Mouse (Mus musculus) forebrain, embryonic 15.5 days (tissue): ENCODE data around the gene Slitrk1. TPM values are rescaled to one million over a fixed set of nuclear protein-coding genes. Genes with fewer than 3 reads are reported as not detected.
A peak's percentile ranks its signal among the peaks of the same experiment; 100 is the strongest.

Source experiments
- ATAC-seq: fragments of 200-750 bp; cut with Nextera tagmentation; replicated peaks from 2 replicates; pipeline ENCODE4 v1.8.0; 2017; ENCODE audit warnings: mild to moderate bottlenecking, moderate TSS enrichment, moderate library complexity
- H3K27ac ChIP-seq: fragments of 300-500 bp; sonication (generic); replicated peaks from 2 replicates; pipeline ENCODE4 v1.5.1; 2015; ENCODE audit warnings: mild to moderate bottlenecking, inconsistent platforms
- H3K27me3 ChIP-seq: fragments of 300-500 bp; sonication (generic); 2 replicates; pipeline ENCODE4 v1.6.1; 2015; ENCODE audit warnings: inconsistent platforms
- H3K36me3 ChIP-seq: fragments of 300-500 bp; sonication (generic); 2 replicates; pipeline ENCODE4 v1.6.1; 2015; ENCODE audit warnings: mild to moderate bottlenecking, inconsistent platforms
- H3K4me1 ChIP-seq: fragments of 300-500 bp; sonication (generic); 2 replicates; pipeline ENCODE4 v1.6.1; 2015; ENCODE audit warnings: inconsistent platforms
- H3K4me2 ChIP-seq: fragments of 300-500 bp; sonication (generic); replicated peaks from 2 replicates; pipeline ENCODE4 v1.6.1; 2015; ENCODE audit warnings: mild to moderate bottlenecking, inconsistent platforms
- H3K4me3 ChIP-seq: fragments of 300-500 bp; sonication (generic); 2 replicates; pipeline ENCODE4 v1.5.1; 2015; ENCODE audit warnings: mild to moderate bottlenecking, inconsistent platforms
- H3K9ac ChIP-seq: fragments of 300-500 bp; sonication (generic); replicated peaks from 2 replicates; pipeline ENCODE4 v1.6.1; 2015; ENCODE audit warnings: mild to moderate bottlenecking, inconsistent platforms
- H3K9me3 ChIP-seq: fragments of 300-500 bp; sonication (generic); 2 replicates; pipeline ENCODE4 v1.6.1; 2016; ENCODE audit warnings: inconsistent platforms
- WGBS: fragments of 180-500 bp; shearing (Covaris S2); methylation state at CpG from one replicate; pipeline ENCODE4 v1.1.7; 2015; ENCODE audit warnings: mixed read lengths; 5-methylcytosine and 5-hydroxymethylcytosine counted together
- polyA plus RNA-seq: library from polyadenylated mRNA; unstranded; fragments of >200 nt; fragmentation: Nextera tagmentation; extraction: Ambion mirVana; gene quantifications from 2 replicates; pipeline ENCODE4 v1.2.1, GENCODE M21; 2015

The Slitrk1 gene
- polyA plus RNA-seq, 1 experiment from 2014 or later, result 22.7 TPM

DNA sequence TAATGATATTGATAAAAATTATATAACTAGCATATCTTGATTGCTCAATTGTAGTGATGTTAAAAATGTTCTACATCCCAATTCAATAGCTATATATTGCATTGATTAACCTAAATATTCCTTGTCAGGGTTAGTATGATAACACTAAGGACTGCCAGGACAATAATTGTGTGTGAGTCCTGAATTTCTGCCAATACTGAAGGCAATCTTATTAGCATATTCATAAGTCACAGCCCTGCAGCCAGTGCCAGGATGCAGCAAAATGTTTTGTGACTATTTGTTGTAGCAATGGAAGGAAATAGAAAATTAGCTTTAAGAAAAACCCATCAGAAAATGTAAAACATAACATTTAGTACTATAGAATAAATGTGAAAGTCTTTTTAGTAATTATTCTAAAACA, 49.3 kb downstream of the Slitrk1 start:
- Histone ChIP-seq H3K36me3 (no peaks in the 10 kb centered on the region), H3K27me3 (no peaks in the 10 kb centered on the region), H3K27ac (no peak overlapping the region), H3K9me3 (no peaks in the 10 kb centered on the region), H3K4me1 (no peaks in the 10 kb centered on the region), H3K4me2 (no peak overlapping the region), H3K4me3 (no peak overlapping the region), H3K9ac (no peak overlapping the region)
- ATAC-seq, result 0 out of 2 replicates have a peak, but pooled peaks have one; percentile 43

DNA sequence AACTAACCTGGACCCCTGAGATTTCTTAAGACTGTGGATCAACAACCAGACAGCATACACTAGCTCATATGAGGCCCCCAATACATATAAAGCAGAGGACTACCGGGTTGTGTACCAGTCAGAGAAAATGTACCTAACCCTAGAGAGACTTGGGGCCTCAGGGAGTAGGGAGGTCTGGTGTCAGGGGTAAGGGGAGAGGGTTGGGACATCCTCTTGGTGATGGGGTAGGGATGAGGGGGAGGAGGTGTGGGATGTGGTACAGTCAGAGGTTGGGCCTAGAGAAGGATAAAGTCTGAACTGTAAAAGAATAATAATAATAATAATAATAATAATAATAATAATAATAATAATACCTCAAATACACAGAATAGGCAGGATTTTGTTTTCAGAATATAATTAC, 54.6 kb downstream of the Slitrk1 start:
- H3K9ac ChIP-seq, result no peak overlapping the region
- no peak overlapping the region for H3K27ac ChIP-seq
- 67% methylated on average over 1 of the region's 1 CpGs for WGBS
- H3K9me3 ChIP-seq, result no peaks in the 10 kb centered on the region
- no peak overlapping the region for H3K4me3 ChIP-seq
- no peaks in the 10 kb centered on the region for H3K27me3 ChIP-seq
- H3K36me3 ChIP-seq, result no peaks in the 10 kb centered on the region
- H3K4me1 ChIP-seq, result no peaks in the 10 kb centered on the region
- no peak for ATAC-seq
- no peak overlapping the region for H3K4me2 ChIP-seq
